Mouse (Mus musculus) Patski (cell line): ENCODE data around the gene Zdhhc11. TPM values are rescaled to one million over a fixed set of nuclear protein-coding genes. Genes with fewer than 3 reads are reported as not detected.
"Not testable (repeated sequence)": the region's sequence is repeated elsewhere in the genome, so short reads cannot be mapped to it uniquely, and the experiment has no call there.

Experiments
- ATAC-seq: fragments of 100-300 bp; one replicate; pipeline ENCODE4 v1.8.0; 2021
- CTCF ChIA-PET: fragments of 350-600 bp; sonication (Branson Sonifier 250); formaldehyde crosslinking; loops from one replicate; lab custom pipeline; 2022; ENCODE audit warnings: inconsistent platforms; lab: Charles Lee
- POLR2A ChIA-PET: fragments of 350-600 bp; sonication (Branson Sonifier 250); formaldehyde crosslinking; loops from one replicate; lab custom pipeline; 2022; ENCODE audit warnings: antibody characterized with exemption, inconsistent platforms; lab: Charles Lee
- DNase-seq: peaks from one replicate; pipeline ENCODE4 v3.0.0-alpha.2; 2011; ENCODE audit warnings: low read depth, low spot score
- H3K27me3 ChIP-seq: fragments of 371-371 bp; one replicate; pipeline ENCODE4 v1.5.1; 2021
- CTCF ChIP-seq: fragments of 100-300 bp; IDR thresholded peaks from one replicate; pipeline ENCODE4 v1.5.1; 2021
- in situ Hi-C: fragments of 300-500 bp; cut with MboI; formaldehyde crosslinking; loops from 3 replicates; pipeline ENCODE4 v1.11.1; 2018; ENCODE audit warnings: low pct_unique_long_range_greater_than_20kb, mixed read lengths
- polyA plus RNA-seq: library from polyadenylated mRNA; unstranded; gene quantifications from one replicate; pipeline ENCODE4 v1.2.3, GENCODE M21; 2021

The Zdhhc11 gene
- polyA plus RNA-seq, 1 experiment from 2014 or later: not detected

DNA sequence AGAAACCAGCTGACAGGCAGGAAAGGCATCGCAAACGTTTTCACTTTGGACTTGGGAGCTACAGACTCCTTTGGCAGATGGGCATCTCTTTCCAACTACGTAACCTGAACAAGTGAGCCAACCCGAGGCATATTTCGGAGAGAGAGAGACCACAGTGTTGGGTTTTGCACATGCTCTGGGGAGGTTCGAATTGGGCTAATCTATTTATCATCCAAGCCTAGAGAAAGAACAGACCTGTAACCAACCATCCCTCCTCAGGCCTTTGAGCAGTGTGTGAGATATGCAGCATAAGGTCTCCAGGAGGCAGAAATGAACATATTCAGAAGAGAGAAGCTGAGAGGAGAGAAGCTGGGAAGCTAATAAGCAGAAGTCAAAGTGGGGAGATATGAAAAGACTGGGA is 37.3 kb downstream of the Zdhhc11 start:
- POLR2A ChIA-PET: no interaction called here
- H3K27me3 ChIP-seq: peaks cover 34% of the 10 kb centered on the region
- TF ChIP-seq CTCF: no peak
- in situ Hi-C loops: no loop called here
- DNase-seq (no peak), ATAC-seq (no peak)
- CTCF ChIA-PET: interaction anchor here (1.7 kb wide), 1 partner anchor 30 kb away, joined by 4 read pairs; no protein-coding TSS in a partner anchor

- ChIA-PET CTCF (interaction anchor here (1.7 kb wide), 1 partner anchor 31 kb away, joined by 4 read pairs; no protein-coding TSS in a partner anchor), POLR2A (no interaction called here)
- no peak for TF ChIP-seq CTCF
- DNase-seq (no peak), ATAC-seq (no peak)
- in situ Hi-C loops: no loop called here
- H3K27me3 ChIP-seq: peaks cover 34% of the 10 kb centered on the region
These were observed 37.8 kb downstream of the Zdhhc11 start for GRCm38 (mm10) chr13:74001492-74001891.

GRCm38 (mm10) chr13:74006881-74007280 is 43.2 kb downstream of the Zdhhc11 start:
- CTCF ChIA-PET, DNase-seq, POLR2A ChIA-PET, in situ Hi-C loops, ATAC-seq: not testable (repeated sequence)
- H3K27me3 ChIP-seq: peaks cover 33% of the 10 kb centered on the region

DNA sequence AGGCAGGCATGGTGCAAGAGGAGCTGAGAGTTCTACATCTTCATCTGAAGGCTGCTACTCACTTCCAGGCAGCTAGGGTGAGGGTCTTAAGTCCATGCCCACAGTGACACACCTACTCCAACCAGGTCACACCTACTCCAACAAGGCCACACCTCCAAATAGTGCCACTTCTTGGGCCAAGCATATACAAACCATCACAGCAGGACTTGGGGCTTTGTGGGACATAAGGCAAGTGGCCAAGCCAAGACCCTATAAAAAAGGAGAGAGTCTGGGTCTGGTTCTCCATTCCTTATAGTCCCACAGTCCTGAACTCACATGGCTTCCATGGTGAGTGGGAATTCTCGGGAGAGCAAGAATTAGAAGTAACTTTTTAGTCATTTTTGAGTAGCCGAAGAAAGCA is 44.6 kb downstream of the Zdhhc11 start:
- ATAC-seq, POLR2A ChIA-PET, DNase-seq, CTCF ChIA-PET, in situ Hi-C loops: not testable (repeated sequence)
- H3K27me3 ChIP-seq: peaks cover 36% of the 10 kb centered on the region

DNA sequence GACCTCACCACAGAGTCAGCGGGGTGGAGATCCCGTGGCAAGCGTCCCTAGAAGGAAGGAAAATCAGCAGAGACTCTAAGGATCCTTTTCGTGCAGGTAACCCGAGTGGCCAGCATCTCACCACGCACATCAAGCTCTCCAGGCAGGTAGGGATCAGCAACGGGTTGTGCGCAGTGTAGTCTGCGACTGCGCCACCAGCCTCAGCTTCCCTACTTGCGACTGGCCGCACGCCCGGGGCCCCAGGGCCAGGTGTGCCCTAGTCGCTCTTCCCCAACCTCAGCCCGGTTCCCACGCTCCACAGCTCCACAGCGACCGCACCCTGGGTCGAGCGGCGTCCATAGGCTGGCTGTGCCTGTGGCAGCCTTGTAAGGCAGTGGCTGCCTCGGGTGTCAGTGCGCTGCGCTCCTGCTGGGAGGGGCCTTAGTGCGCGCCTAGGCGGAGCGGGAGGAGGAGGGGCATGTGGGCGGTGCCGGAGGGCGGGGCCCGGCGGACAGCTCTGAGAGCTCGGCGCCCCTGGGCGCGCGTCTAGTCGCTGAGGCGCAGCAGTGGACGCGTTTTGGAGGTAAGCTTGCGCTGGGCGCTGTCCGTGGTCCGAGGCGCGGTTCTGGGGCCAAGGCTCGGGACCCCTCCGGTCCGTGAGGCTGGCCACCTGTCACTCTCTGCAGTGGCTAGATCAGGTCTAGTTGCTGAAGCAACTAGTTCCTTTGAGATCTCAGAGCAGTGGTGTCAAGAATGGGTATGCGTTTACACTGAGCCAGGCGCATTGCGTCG is 45.5 kb downstream of the Zdhhc11 start, which contains the start of gene Tppp:
Gene Tppp, plus strand, starts transcription at position 460 of the 771 bp plus-strand sequence.
- TF ChIP-seq CTCF: no peak
- DNase-seq: peak; percentile 13
- in situ Hi-C loops: no loop called here
- peak; percentile 82 for ATAC-seq
- POLR2A ChIA-PET: no interaction called here
- H3K27me3 ChIP-seq: peaks cover 42% of the 10 kb centered on the region
- CTCF ChIA-PET: no interaction called here

- DNase-seq (no peak), ATAC-seq (no peak)
- ChIA-PET POLR2A (interaction anchor here (0.6 kb wide), 1 partner anchor 19 kb away, joined by 3 read pairs; no protein-coding TSS in a partner anchor), CTCF (interaction anchor here (1.0 kb wide), 1 partner anchor 12 kb away, joined by 4 read pairs; no protein-coding TSS in a partner anchor)
- H3K27me3 ChIP-seq: peaks cover 45% of the 10 kb centered on the region
- no peak for TF ChIP-seq CTCF
- in situ Hi-C loops: no loop called here
These were observed 46.4 kb downstream of the Zdhhc11 start for GRCm38 (mm10) chr13:74009791-74010614.

- peaks cover 48% of the 10 kb centered on the region for H3K27me3 ChIP-seq
- ChIA-PET POLR2A (no interaction called here), CTCF (interaction anchor here (1.0 to 1.1 kb wide), 2 partner anchors 11 to 41 kb away, joined by 3 to 4 read pairs; no protein-coding TSS in a partner anchor)
- in situ Hi-C loops: no loop called here
- no peak for DNase-seq
- no peak for ATAC-seq
- TF ChIP-seq CTCF: no peak
These were observed 47.0 kb downstream of the Zdhhc11 start for GRCm38 (mm10) chr13:74010678-74011077.

DNA sequence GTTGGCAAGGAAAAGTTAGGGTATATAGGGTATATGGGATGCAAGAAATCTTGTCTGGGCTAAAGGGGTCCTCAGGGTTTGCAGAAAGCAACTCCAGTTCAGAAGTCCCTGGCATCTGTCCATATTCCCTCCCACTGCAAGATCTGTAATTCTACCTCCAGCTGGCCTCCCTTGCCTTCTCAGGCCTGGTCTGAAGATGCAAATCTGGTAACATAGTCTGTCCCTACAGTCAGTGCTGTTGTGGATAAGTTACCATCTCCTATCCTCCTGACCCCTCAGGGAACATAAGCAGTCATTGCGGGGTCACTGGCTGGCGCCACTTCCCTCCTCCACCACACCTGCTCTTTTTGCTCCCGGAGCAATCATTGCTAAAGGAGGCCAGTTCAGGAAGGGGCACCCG is 52.3 kb downstream of the Zdhhc11 start:
- DNase-seq: no peak
- no peak for TF ChIP-seq CTCF
- ATAC-seq: no peak
- ChIA-PET CTCF (no interaction called here), POLR2A (no interaction called here)
- H3K27me3 ChIP-seq: peaks cover 36% of the 10 kb centered on the region
- in situ Hi-C loops: no loop called here

DNA sequence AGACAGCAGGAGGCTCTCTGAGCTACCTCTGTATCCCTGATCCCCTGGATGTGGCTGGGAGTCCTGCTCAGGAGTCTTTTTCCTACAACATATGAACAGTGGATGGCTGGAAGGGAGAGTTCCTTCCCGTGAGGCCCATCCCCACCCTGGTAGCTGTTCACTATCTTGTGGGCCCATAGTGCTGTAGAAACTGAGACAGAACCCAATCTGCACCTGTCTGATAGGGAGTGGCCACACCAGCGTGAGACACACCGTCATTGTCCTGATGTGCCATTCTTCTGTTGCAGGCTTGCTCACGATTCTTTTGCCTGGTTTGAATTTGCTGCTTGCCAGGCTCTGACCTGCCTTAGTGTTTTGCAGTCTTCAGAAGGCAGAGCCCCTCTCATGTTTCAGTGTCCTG is 53.8 kb downstream of the Zdhhc11 start:
- no peak for ATAC-seq
- in situ Hi-C loops: no loop called here
- peaks cover 21% of the 10 kb centered on the region for H3K27me3 ChIP-seq
- DNase-seq: no peak
- CTCF ChIA-PET: no interaction called here
- no peak for TF ChIP-seq CTCF
- POLR2A ChIA-PET: no interaction called here

- CTCF ChIA-PET, in situ Hi-C loops, DNase-seq, POLR2A ChIA-PET, ATAC-seq, H3K27me3 ChIP-seq: not testable (repeated sequence)
These were observed 55.4 kb downstream of the Zdhhc11 start for GRCm38 (mm10) chr13:74019006-74019405.
